Mouse (Mus musculus) macrophage (primary cell): ENCODE measurements around the gene Tex264. TPM values are rescaled to one million over a fixed set of nuclear protein-coding genes. Genes with fewer than 3 reads are reported as not detected.
A peak's percentile ranks its signal among the peaks of the same experiment; 100 is the strongest.

Experiments
- H3K27ac ChIP-seq: fragments of 350-480 bp; formaldehyde crosslinking; 2 replicates; pipeline ENCODE4 v1.9.0; 2021
- H3K36me3 ChIP-seq: fragments of 350-480 bp; formaldehyde crosslinking; 2 replicates; pipeline ENCODE4 v1.9.0; 2021; ENCODE audit errors: inconsistent target
- H3K4me3 ChIP-seq: fragments of 350-480 bp; formaldehyde crosslinking; 2 replicates; pipeline ENCODE4 v1.9.0; 2021; ENCODE audit errors: inconsistent target
- H3K79me2 ChIP-seq: fragments of 350-480 bp; formaldehyde crosslinking; 2 replicates; pipeline ENCODE4 v1.9.0; 2021; ENCODE audit errors: inconsistent target
- WGBS: methylation state at CpG from one replicate; pipeline ENCODE4 v1.1.7; 2026; ENCODE audit warnings: inconsistent platforms; ENCODE audit not compliant: missing documents; 5-methylcytosine and 5-hydroxymethylcytosine counted together
- polyA plus RNA-seq: library from polyadenylated mRNA; stranded (reverse); fragments of 250-400 nt; gene quantifications from 3 replicates; pipeline ENCODE4 v1.2.4, GENCODE M21; 2018; ENCODE audit warnings: inconsistent platforms
- total RNA-seq, 78 experiments: library from RNA; depleted of rRNA; stranded (reverse); fragments of 250-400 nt; gene quantifications; 1 replicate in 9 of 78; 2 replicates in 24 of 78; 3 replicates in 43 of 78; 4 replicates in 2 of 78; pipeline ENCODE4 v1.2.4; 2018; ENCODE audit warnings: inconsistent platforms in 56 of 78

The Tex264 gene
- 10 to 100 TPM; 17.3 to 57.1 (median 36.4) TPM for total RNA-seq (2018; cell fraction: chromatin; rRNA removed)
- 100 to 1,000 TPM in 17 of 26 experiments, 10 to 100 TPM in 9; 85.1 to 148 (median 105) TPM for total RNA-seq (2018; cell fraction: cytosol; rRNA removed)
- 10 to 100 TPM; 30.0 to 85.3 (median 59.7) TPM for total RNA-seq (2018; cell fraction: nucleus; rRNA removed)
- polyA plus RNA-seq = 89.8 to 109 TPM (median 91.7 TPM) in 3 replicates

DNA sequence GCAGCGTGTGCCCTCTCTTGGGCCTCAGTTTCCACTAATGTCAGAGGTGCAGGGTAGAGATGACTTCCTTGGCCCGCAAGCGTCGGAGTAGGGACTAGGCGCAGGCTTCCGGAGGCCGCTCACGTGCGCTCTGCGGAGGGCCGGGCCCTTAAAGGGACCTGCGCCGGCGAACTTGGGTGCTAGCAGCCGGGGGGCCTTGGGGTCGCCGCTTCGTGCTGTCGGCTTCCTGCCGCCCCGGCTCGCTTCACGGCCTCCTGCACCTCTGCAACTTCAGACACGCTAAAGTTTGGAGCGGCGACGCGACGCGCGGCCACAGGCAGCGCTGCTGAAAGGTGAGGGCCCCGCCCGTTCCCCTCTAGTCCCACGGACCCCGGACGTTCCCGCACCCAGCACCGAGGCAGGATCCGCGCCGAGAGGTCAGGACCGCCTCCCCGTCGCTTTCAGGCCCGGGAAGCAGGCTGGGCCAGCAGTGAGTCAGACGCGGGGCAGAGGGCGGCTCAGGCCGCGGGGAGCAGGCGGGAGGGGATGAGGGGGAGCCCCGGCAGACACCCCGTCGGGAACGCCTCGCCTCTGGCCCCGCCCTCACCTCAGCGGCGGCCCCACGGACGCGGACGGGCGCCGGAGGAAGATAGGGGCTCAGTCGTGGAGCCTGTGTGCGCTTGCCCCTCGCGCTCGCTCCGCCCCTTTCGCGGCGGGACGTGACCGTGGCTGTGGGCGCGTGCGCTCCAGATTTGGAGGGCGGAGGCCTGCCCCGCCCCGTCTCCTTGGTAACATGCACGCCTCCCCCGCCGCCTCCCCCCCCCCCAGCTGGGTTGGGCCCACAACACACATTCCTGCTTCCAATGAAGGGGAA is at the start of gene Tex264:
Tex264 (minus strand) TSS at position 679 of the 853 bp plus-strand sequence.
- peaks cover 18% of the 10 kb centered on the region for H3K36me3 ChIP-seq
- peaks cover 22% of the 10 kb centered on the region for H3K79me2 ChIP-seq
- H3K27ac ChIP-seq = peak within 1 kb of the TSS; percentile 46
- peak within 1 kb of the TSS; percentile 77 for H3K4me3 ChIP-seq
- 1% methylated on average over 83 of the region's 86 CpGs for WGBS

DNA sequence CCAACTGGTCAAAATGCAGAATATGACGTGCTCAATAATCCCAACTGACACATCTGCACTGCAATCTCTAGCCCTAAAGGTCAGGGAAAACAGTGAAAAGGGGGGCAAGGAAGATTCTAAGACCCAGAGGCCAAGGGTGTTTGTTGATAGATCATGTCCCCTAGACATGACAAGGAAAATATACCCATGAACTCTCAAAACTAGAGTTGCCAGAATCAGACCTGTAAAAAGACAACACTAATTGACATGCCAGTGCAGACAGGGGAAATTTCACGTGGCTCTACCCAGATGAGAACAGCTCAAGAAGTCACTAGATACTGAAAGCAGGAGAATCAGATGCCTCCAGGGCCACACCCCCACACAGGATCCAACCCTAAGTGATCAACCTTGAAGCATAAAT is 48.0 kb upstream of the Tex264 start:
- Histone ChIP-seq H3K36me3 (no peaks in the 10 kb centered on the region), H3K79me2 (no peaks in the 10 kb centered on the region), H3K27ac (no peak overlapping the region), H3K4me3 (no peak overlapping the region)
- WGBS = 92% methylated on average over 2 of the region's 2 CpGs

DNA sequence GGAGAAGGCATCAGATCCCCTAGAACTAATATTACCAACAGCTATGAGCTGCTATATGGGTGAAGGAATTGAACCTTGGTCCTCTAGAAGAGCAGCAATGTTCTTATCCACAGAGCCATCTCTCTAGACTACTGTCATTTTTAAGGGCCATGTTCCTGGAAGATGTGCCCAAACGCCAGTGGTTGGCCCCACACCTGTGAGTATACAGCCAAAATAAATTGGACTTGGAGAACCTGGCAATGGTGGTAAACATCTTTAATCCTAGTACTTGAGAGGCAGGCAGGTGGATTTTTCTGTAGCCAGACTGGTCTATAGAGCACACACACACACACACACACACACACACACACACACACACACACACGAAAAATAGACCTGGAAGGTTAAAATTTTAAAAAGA is 43.7 kb upstream of the Tex264 start:
- Histone ChIP-seq H3K79me2 (no peaks in the 10 kb centered on the region), H3K4me3 (no peak overlapping the region), H3K27ac (no peak overlapping the region), H3K36me3 (no peaks in the 10 kb centered on the region)
- 97% methylated on average over 2 of the region's 2 CpGs for WGBS

DNA sequence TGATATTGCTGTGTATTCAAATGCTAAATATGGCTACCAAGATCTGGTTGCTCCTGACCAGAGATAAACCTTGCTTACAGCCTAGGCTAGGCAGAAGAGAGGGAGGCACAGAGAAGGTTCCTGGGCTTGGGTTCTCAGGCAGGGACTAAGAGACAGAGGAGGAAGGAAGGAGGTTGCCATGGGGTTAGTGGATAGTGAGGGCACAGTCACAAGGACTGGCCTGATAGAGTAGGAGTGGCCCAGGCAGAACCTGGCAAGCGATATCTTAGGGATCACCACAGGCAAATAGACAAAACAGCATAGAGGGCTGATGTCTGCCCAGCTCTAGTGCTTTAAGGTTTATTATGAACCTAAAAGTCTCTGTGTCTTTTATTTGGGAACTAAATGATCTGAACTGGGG is 41.2 kb upstream of the Tex264 start:
- H3K79me2 ChIP-seq = no peaks in the 10 kb centered on the region
- H3K4me3 ChIP-seq = no peak overlapping the region
- no peaks in the 10 kb centered on the region for H3K36me3 ChIP-seq
- 91% methylated on average over 1 of the region's 1 CpGs for WGBS
- H3K27ac ChIP-seq = no peak overlapping the region

DNA sequence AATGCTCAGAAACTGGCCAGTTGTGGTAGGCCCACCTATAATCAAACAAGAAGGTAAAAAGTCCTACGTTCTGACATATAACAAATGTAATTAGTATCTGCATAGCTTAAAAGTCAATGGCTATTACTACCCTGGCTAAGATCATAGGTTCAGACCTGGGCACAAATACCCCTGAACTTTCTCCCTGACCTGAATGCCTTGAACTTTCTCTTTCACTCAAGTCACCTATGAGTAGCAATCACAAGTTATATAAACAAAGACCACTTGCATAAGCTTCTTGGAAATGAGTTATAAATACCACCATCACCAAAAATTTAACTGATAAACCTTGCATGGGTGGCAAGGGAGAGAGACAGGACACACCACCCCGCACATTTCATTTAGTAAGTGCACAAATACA is 39.7 kb upstream of the Tex264 start:
- H3K4me3 ChIP-seq = no peak overlapping the region
- WGBS = 89% methylated on average over 2 of the region's 2 CpGs
- no peak overlapping the region for H3K27ac ChIP-seq
- H3K79me2 ChIP-seq = no peaks in the 10 kb centered on the region
- no peaks in the 10 kb centered on the region for H3K36me3 ChIP-seq

DNA sequence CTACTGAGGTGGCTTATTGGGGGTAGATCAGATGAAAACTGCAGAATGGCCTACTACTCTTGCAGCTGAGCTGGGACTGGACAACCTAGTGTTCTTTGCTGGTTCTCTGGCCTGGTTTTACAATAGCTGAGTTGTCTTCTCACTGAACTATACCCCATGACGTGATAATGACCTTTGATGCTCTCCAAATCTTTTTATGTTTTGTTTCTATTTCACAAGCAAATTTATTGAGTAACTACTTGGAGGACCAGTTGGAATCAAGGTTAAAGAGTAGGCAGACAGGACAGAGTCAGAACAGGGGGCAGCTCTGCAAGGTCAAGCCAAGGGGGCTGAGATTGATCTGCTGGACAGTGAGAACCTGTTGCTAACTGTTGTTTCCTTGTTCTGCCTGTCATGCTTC is 39.1 kb upstream of the Tex264 start:
- H3K36me3 ChIP-seq = 0 out of 2 replicates have a peak, but pooled peaks cover 5% of the 10 kb centered on the region
- no peaks in the 10 kb centered on the region for H3K79me2 ChIP-seq
- H3K4me3 ChIP-seq = no peak overlapping the region
- H3K27ac ChIP-seq = no peak overlapping the region
- 100% methylated on average over 1 of the region's 1 CpGs for WGBS

DNA sequence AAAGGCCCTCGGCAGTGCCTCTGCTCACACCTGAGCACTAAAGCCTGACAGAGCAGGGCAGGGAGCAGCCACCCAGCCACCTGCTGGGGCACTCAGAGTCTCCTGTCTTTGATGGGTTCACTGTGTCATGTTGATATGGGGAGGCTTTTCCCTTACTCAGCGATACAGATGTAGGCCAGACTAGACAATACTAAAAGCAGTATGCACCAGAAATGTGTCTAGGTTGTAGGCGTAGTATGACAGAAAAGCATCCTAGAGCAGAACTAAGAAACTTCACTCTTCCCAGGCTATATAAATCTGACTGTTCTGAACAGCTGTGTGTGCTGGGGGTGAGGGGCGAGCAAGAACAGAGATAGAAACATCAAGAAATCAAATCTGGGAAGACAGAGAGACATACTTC is 31.0 kb upstream of the Tex264 start:
- 92% methylated on average over 4 of the region's 4 CpGs for WGBS
- H3K27ac ChIP-seq = no peak overlapping the region
- H3K4me3 ChIP-seq = no peak overlapping the region
- no peaks in the 10 kb centered on the region for H3K79me2 ChIP-seq
- peaks cover 46% of the 10 kb centered on the region for H3K36me3 ChIP-seq

DNA sequence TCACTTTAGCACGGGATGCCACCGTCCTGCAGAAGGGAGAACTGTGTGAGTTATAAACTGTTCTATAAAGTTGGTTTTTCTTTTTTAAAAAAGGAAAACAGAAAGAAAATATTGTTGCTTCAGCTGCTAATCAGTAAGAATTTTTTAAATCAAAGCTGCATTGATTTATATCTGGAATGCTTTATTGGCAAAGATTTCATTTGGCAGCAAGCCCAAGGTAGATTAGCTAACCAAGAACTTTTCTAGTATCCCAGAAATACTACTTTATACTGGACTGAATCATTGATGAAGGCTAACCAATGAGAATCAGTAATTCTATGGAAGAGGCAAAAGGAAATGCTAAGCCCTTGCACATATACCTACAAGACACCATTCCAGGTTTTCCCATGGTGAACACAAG is 30.5 kb upstream of the Tex264 start:
- Histone ChIP-seq H3K27ac (no peak overlapping the region), H3K36me3 (peaks cover 47% of the 10 kb centered on the region), H3K4me3 (no peak overlapping the region), H3K79me2 (no peaks in the 10 kb centered on the region)
- 100% methylated on average over 2 of the region's 2 CpGs for WGBS

DNA sequence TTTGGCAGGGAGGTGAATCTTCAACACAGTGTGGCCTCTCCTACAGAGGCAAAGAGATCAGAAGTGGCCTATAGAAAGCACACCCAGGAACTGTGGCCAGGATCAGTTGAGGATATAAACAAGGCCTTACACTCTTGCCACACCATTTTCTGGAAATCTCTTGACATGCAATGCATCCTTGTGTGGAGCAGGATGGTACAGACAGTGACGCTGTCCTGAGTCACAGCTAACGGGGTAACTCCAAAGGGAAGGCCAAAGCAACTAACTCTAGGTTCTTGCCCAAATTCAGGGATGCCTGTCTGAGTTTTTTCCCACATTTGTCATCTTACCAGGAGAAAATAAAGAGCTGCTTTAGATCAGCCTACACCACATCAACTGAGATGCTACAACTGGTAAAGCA is 26.7 kb upstream of the Tex264 start:
- WGBS = 92% methylated on average over 2 of the region's 2 CpGs

DNA sequence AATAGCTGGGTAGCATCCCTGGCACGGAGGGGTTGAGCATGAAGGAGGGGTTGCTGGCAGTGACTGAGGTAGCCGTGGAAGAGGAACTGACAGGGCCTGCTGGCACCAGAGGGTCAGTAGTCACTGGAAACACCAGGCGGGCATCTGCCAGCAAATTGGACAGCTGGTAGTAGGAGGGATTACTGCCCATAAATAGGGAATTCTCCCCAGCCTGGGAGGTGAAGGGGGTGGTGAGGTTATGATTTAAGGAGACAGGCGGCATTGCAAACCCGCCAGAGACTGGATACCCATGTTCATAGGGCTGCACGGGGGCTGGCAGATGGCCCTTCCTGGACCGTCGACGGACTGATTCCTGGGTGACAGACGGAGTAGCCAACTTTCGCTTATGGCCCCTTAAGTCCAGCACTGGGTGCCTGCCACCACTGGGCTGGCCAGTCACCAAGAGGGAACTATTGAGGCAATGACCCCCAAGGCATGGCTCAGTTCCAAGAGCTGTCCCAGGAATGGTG is 7.3 kb upstream of the Tex264 start:
- 96% methylated on average over 11 of the region's 11 CpGs for WGBS

More for the DNA sequence above, 26.7 kb upstream of the Tex264 start:
- H3K36me3 ChIP-seq = peaks cover 47% of the 10 kb centered on the region
- no peak overlapping the region for H3K27ac ChIP-seq
- no peak overlapping the region for H3K4me3 ChIP-seq
- no peaks in the 10 kb centered on the region for H3K79me2 ChIP-seq

DNA sequence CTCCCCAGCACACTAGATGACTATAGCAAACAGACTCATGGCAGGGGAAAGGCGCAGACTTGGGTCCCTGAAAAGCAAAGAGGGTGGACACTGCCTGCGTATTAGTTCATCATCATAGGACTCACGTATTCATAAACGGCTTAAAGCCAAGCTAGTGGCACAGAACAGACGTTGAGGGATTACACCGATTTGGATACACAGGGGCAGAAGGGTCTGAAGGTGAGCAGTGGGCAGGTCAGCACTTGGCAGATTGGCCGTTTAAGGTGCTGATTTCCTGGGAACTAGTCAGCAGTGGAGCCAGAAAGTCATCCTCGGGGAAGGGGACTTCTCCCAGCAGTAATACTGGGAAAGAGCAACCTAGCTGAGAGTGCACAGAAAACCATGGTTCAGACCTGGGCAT is 3.1 kb upstream of the Tex264 start:
- WGBS = 96% methylated on average over 7 of the region's 8 CpGs
- H3K27ac ChIP-seq = no peak overlapping the region
- peaks cover 12% of the 10 kb centered on the region for H3K79me2 ChIP-seq
- peaks cover 13% of the 10 kb centered on the region; the same call in 1 of the 2 replicates for H3K36me3 ChIP-seq
- H3K4me3 ChIP-seq = no peak overlapping the region

More for the DNA sequence above, 7.3 kb upstream of the Tex264 start:
- Histone ChIP-seq H3K79me2 (no peaks in the 10 kb centered on the region), H3K4me3 (no peak overlapping the region), H3K27ac (no peak overlapping the region), H3K36me3 (peaks cover 16% of the 10 kb centered on the region; the same call in 1 of the 2 replicates)

DNA sequence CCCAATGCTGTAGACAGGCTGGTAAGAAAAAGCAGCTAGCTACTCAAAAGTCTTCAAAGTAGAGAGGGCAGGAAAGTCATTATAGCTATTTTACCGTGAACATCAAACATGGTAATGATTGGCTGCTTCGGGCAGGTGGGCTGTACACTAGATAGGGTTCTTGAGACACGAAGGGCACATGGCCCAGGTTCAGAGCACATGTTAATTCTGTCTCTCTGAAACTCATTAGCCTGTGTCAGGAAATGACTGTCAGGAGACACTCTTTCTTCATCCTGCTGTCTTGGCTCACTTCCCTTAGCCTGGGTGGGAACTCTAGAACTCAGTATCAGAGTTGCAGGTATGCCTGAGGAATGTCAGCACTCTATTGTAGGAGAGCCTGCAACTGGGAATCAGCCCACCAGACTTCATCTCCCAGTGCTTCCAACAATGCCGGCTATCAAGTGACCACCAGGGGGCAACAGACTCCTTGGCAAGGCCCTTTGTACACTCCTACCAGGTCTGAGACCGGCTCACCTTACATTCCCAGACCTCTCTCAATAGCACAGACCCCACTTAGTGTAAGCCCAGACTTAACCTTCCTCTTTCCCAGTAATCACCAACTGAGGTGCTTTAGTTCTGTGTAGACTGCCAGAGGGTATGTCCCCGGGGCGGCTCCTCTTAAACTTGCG is 1.4 kb upstream of the Tex264 start:
- Histone ChIP-seq H3K79me2 (peaks cover 22% of the 10 kb centered on the region), H3K36me3 (peaks cover 2% of the 10 kb centered on the region; the same call in 1 of the 2 replicates), H3K4me3 (no peak overlapping the region), H3K27ac (no peak overlapping the region)
- 45% methylated on average over 8 of the region's 8 CpGs for WGBS

DNA sequence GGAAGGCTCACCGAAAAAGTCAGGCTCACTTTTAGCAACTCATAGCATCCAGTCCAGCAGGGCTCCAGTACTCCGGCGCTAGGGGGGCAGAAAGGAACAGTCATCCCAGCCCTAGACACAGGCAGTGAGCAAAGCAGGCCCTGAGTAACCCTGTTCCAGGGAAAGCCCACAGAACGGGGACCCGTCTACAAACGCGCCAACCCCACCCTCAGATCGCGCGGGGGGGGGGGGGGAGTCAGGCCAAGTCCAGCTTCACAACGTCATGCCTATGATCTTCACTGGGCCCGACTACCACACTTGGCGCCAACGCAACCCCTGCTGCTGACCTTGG is 844 bp downstream of the Tex264 start:
- Histone ChIP-seq H3K27ac (peak overlapping the region; percentile 46), H3K4me3 (peak overlapping the region; percentile 77), H3K36me3 (peaks cover 24% of the 10 kb centered on the region), H3K79me2 (peaks cover 22% of the 10 kb centered on the region)
- 1% methylated on average over 14 of the region's 14 CpGs for WGBS

DNA sequence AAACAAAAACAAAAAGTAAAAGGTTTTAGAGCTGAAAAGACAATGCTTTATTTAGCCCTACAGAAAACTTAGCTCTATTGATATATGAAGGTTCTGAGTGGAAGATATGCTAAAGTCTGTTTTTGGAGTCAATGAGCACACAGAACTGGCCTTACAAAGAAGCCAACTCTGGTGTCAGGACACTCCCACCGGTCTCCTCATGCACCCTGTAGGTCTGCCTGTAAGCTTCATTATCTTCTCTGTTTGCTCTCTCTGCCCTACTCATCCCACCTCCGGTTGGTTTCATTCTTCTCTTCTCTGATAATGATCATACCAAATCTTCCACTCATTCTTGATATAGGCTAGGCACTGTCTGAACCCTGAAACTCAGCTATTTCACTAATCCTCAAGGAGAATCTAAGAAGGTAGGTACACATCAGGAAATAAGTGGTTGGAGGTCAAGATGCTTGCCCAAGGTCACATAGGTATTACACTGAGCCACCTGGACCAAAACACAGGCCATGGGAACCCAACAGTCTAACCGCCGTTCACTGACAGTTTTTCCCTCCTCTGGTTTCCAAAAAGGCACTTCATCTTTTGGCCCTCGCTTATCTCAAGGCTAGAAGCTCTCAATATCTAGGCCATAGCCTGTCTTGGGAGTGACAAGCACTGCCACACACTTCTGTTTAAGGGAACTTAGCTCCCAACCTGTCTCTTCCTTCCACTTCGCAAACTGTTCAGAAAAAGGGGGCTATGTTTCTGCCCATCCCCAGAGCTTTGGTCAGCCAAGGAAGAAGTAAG is 1.4 kb downstream of the Tex264 start:
- H3K27ac ChIP-seq = peak overlapping the region; percentile 46
- peak overlapping the region; percentile 77 for H3K4me3 ChIP-seq
- 76% methylated on average over 6 of the region's 6 CpGs for WGBS
- peaks cover 30% of the 10 kb centered on the region for H3K36me3 ChIP-seq
- peaks cover 22% of the 10 kb centered on the region for H3K79me2 ChIP-seq
